Mouse (Mus musculus) erythroblast, embryonic 14.5 days (primary cell): Measurements from ENCODE around the gene Dgkh.

Experiments
- GATA1 ChIP-seq: IDR thresholded peaks from 2 replicates; pipeline ENCODE4 v1.6.1; 2012; ENCODE audit warnings: low read length, inconsistent platforms, mixed read lengths
- TAL1 ChIP-seq: IDR thresholded peaks from 3 replicates; pipeline ENCODE4 v1.6.1; 2012; ENCODE audit warnings: low read length, inconsistent platforms, mixed read lengths

GRCm38 (mm10) chr14:78731852-78732616 is 542 bp downstream of the Dgkh start:
- no peak for TF ChIP-seq GATA1
- TF ChIP-seq TAL1: no peak
